Mouse (Mus musculus) megakaryocyte, embryonic 14.5 days (primary cell): ENCODE results near the gene Pramel7.

Experiments
- FLI1 ChIP-seq: IDR thresholded peaks from 2 replicates; pipeline ENCODE4 v1.6.1; 2012; ENCODE audit warnings: low read length, inconsistent platforms, mixed read lengths
- GATA1 ChIP-seq: IDR thresholded peaks from 3 replicates; pipeline ENCODE4 v1.6.1; 2012; ENCODE audit warnings: mixed read lengths, low read length, inconsistent platforms, borderline replicate concordance

DNA sequence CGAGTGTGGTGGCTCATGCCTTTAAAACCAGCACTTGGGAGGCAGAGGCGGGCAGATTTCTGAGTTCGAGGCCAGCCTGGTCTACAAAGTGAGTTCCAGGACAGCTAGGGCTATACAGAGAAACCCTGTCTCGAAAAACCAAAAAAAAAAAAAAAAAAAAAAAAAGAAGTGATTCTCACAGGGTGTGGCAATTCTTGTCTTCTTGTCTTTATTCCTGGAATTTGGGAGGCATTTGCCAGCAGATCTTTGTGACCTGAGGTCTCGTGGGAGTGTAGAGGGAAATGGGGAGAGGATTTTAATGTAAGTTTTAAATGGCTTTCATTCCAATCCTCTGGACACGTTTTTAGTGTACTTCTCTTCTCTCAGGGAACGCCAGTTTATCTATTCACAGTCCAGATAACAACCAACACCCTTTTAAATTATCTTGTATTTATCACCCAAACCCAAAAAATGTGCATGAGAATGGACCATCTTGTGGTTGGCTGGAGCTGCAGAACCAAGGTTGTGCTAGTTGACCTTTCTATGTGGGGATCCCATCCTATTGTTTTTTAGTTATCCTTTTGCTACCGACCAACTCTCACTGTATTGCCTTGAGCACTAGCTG lies 18.7 kb upstream of the Pramel7 start:
- no peak for TF ChIP-seq GATA1
- TF ChIP-seq FLI1: no peak
